Mouse (Mus musculus): ENCODE data around the gene Slitrk5. TPM values are rescaled to one million over a fixed set of nuclear protein-coding genes. Genes with fewer than 3 reads are reported as not detected.
"Not testable (repeated sequence)": the region's sequence is repeated elsewhere in the genome, so short reads cannot be mapped to it uniquely, and the experiment has no call there.

Gene Slitrk5
- total RNA-seq (2021) = 1 to 10 TPM in 1 of 2 experiments, under 1 TPM in 1; 0.23 to 1.0 TPM
- long read RNA-seq, experiment 1, partial matches to known transcripts = 0 of 1 reads
- long read RNA-seq, experiment 1, other reads (novel, unspliced or antisense) = 1 of 1 reads
- long read RNA-seq, experiment 2, full-length matches to known transcripts = 1 of 1 reads
- long read RNA-seq, experiment 2, partial matches to known transcripts = 0 of 1 reads
- long read RNA-seq, experiment 2, other reads (novel, unspliced or antisense) = 0 of 1 reads

DNA sequence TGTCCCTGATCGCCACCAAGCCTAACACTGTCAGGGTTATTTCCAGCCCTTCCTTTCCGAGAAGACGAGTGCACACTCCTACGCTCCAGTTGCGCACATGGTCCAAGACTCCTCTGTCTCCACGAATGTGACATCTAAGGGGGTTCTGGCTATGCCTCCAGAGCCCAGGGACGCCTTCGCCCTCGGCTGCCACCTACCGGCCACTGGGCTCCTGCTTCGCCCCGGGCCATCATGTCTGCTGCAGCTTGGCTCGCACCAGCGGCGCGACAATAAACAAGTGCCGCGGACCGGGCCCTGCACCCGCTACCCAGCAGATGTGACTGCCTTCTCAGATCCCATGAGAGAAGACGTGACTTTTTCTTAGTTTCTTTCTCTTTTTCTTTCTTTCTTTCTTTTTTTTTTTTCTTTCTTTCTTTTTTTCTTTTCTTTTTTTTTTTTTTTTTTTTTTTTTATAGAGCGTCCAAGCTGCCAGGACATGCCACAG lies at the start of gene Slitrk5:
Gene Slitrk5, plus strand, starts transcription at position 434 of the 484 bp plus-strand sequence.
- peak; percentile 87 for DNase-seq

GRCm38 (mm10) chr14:111672942-111673341 lies 2.0 kb upstream of the Slitrk5 start:
- no peak for DNase-seq

GRCm38 (mm10) chr14:111675211-111676165 lies 591 bp downstream of the Slitrk5 start:
- DNase-seq = peak; percentile 31

GRCm38 (mm10) chr14:111676166-111676581 lies 1.3 kb downstream of the Slitrk5 start:
- DNase-seq = no peak

DNA sequence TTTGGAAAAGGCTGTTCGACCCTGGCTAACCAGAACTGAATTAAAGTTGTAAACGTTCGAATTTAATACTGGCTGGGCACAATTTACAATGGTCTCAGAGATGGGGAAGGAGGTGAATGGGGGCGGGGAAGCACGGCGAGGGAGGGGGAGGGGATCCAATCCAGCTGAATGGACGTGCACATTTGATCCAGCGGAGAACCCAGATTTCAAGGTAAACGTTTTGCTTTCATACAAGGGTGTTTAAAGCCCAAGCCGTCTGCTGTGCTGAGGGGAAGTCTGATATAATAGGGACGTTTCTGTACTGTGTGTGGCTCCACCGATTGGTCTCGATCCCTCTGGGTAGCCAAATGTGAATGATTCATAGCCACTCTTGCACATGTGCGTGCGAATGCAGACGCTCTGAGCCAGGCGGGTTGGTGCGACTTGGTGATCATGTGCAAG lies 2.0 kb downstream of the Slitrk5 start:
- DNase-seq = no peak

DNA sequence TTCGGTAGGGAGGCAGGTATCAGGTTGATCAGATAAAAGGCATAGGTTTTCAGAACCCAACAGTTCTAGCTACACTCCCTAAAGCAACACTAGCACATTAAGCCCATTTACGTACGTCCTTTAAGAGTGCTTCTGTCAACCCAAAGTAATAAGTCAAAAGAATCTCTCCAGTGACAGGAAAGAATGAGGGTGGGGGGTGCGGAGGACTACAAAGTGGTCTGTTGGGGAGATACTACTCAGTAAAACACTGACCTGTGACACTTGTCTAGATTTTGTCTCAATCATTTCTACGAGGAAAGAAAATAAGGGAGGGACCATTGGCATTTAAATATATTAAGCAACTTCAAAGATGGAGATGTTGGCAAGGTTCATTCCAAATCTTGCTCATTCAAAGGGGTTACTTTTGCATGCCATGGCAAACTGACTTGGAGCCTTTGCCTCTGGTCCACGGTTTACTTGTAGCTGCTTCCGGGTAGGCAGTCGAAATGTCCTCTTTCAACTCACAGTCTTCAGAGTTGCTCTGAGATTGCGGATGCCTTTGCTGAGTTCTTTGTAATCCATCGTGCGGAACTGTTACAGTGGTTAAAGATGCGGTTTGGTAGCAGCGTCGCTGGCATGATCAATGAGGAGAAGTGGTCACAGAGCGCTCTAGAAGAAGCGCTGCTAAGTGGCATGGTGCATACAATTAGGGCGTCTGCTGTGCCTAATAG lies 2.6 kb downstream of the Slitrk5 start:
- DNase-seq = no peak

GRCm38 (mm10) chr14:111680271-111680670 lies 5.4 kb downstream of the Slitrk5 start:
- no peak for DNase-seq

GRCm38 (mm10) chr14:111681092-111681708 lies 6.3 kb downstream of the Slitrk5 start:
- DNase-seq = no peak

GRCm38 (mm10) chr14:111681773-111682172 lies 6.9 kb downstream of the Slitrk5 start:
- no peak for DNase-seq

DNA sequence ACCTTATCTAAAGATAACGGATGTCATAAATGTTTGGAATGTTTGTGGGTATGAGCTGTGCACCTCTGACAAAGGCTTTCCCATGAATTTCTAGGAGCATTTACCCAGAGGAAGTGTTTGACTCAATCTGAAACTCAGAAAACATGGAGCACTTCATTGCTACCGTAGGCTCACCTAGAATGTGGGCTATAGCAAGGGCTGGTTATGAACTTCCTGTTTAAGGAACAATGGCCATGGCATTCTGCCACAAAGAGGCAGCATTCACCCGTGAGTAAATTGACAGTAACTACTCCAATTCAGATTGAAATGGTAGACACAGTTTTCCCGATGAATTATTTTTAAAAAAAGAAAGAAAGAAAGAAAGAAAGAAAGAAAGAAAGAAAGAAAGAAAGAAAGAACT lies 8.6 kb downstream of the Slitrk5 start:
- no peak for DNase-seq

GRCm38 (mm10) chr14:111690139-111690538 lies 15.2 kb downstream of the Slitrk5 start:
- not testable (repeated sequence) for DNase-seq

- no peak for DNase-seq
These were observed 54.9 kb downstream of the Slitrk5 start for GRCm38 (mm10) chr14:111729833-111730232.

Data from gastrocnemius, postnatal 10 days (tissue).